Mouse (Mus musculus): ENCODE measurements at regions not wholly inside any gene's neighbourhood (a gene's known extent, or its start where the extent isn't known, plus 50 kb on each side); places are given as distances from the start of the nearest gene placed in this dataset.

DNA sequence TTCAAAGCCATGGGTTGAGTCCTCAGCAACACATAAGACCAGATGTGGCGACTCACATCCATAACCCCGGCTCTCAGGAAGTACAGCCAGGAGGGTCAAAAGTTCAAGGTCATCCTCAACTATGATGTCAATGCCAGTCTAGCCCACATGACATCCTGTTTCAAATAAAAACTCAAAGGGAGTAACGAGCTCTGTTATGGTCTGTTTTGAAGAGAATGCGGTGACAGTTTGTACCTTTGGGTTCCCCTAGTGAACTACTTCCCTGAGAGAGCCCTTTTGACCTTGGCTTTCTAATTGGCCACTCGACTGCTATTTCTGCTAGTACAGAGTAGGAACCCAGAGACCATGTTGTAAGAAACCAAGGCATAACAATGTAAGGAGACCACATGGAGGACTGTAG is 119.7 kb upstream of the Plekha5 start:
- no peak for DNase-seq (ENCODE audit: extremely low read depth, insufficient read length, low spot score)

DNA sequence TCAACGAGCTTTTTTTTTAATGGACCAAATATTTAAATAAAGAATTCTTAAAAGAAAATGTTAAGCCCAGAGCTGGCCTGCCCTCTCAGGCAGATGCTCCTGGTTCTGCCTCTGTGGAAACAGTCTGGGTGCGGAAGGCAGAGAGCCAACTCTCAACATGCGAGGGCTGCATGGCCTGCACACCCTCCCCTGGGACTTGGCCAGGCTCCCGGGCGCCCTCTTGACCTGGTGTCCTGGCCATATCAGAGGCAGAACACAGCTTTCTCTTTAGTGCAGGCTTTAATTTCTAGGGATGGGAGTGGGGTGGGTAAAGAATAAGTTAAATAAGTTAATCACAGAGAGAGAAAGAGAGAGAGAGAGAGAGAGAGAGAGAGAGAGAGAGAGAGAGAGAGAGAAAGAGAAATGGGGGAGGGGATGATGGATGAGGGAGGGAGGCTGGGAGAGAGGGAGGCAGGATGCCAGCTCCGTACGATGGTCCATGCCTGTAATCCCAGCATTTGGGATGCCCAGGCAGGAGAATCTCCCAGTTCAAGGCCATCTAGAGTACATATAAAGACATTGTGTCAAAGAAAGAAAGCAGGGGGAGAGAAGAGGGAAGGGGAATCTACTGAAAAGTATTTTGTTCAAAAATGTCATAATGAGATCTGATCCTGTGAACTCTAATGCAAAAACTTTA is 123.2 kb upstream of the Plekha5 start:
- no peak for DNase-seq (ENCODE audit: extremely low read depth, insufficient read length, low spot score)

DNA sequence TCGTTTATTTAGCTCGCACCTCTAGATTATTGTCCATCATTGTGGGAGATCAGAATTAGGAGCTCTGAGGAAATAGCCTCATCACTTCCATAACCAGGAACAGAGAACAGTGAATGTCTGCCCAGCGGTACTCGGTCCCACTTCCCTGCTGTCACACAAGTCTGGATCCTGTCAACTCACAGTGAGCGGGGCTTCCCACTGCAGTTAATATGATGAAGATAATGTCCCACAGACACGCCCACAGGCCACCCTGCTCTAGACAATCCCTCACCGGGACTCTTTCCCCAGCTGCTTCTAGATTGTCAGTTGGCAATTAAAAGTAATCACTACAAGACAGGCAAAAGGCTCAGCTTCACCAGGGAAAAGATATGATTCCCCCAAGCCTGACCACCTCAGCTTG is 124.2 kb upstream of the Plekha5 start:
- no peak for DNase-seq (ENCODE audit: extremely low read depth, insufficient read length, low spot score)

DNA sequence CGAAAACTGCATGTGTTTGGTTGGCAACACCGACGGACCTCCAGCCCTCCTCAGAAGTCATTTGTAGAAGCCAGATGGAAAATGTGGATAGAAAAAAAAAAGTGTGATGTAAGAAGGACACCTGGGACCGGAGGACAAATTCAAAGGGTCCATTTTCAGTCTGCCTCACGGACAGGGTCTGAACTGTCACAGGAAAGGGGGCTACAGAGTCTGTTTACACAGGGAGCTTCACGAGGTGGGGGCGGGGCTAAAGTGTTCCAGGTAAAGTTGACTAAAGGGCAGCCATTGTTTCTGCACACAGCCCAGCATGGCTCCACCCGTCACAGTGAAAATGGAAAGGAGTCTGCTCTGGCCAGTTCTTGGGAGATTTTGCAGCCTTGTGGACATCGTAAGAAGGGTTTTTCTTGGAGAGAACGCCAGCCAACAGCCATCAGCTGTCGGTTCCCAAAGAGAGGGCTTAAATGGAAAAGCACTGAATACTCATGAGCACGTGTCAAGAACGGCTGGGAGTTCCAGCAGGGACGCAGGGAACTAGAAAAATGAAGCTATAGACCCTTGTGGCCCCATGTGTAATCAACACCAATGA is 125.8 kb upstream of the Plekha5 start:
- no peak for DNase-seq (ENCODE audit: extremely low read depth, insufficient read length, low spot score)

DNA sequence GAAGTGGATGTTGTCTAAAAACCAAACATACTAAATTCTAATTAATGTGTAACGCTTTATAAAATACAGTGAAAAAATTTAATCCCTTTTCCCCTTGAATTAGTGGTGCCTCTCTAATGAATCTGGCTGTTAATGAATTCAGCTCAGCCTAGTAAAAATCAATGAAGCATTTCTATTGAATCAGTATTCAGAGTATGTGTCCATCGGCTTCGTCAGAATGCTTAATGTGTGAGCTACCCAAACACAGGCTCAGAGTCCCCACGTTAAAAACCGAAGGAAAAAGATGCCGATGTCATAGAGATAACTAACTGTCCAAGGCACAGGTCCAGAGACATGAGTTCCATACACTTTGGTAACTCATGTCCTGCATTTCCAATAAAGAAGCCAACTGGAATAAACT is 126.3 kb upstream of the Plekha5 start:
- no peak for DNase-seq (ENCODE audit: extremely low read depth, insufficient read length, low spot score)

DNA sequence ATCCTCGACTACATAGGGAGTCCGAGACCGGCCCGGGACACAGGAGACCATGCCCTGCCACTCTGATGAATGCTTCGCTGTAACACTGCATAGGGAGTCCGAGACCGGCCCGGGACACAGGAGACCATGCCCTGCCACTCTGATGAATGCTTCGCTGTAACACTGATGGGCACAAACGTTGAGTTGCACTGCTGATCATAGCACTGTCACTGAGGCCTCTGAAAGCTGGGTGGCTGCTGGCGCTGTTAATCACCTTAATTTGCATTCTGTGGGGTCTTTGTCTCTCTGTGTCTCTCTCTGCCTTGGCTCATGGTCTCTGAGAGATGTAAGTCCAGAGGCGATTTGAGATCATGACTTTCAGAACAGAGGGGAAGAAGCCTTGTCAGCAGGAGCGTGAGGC is 133.7 kb upstream of the Plekha5 start:
- no peak for DNase-seq (ENCODE audit: extremely low read depth, insufficient read length, low spot score)

DNA sequence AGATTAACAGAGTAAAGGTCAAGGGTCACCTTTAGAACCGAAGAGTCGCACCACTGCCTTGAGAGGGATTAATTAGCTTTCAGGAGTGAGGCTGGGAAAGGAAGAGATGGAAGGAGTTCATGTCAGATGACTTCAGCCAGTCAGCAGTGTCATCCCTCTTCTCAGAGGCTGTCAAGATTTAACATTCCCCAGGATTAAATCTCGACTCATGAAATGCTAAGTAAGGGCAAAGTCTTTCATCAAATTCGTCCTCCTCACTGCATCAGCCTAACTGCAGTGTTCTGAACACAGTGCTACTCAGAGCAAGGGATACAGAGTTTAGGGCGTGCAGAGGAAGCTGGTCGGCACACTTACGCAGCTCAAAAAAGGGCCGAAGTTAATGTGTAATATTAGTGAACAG is 135.1 kb upstream of the Plekha5 start:
- no peak for DNase-seq (ENCODE audit: extremely low read depth, insufficient read length, low spot score)

DNA sequence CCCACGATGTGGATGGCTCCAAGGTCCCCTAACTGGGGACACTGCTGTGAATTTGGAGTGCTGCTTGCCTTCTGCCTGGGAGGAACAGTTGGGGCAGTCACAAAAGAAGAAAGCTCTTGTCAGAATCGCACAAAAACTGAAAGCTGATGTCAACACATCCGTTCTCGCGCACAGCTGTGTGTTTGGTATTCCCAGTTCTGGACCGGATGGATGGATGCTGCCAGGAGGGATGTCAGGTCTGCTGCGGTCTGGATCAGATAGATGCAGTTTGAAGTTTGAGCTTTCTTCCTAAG is 141.6 kb upstream of the Plekha5 start:
- DNase-seq (ENCODE audit: extremely low read depth, insufficient read length, low spot score) = no peak

DNA sequence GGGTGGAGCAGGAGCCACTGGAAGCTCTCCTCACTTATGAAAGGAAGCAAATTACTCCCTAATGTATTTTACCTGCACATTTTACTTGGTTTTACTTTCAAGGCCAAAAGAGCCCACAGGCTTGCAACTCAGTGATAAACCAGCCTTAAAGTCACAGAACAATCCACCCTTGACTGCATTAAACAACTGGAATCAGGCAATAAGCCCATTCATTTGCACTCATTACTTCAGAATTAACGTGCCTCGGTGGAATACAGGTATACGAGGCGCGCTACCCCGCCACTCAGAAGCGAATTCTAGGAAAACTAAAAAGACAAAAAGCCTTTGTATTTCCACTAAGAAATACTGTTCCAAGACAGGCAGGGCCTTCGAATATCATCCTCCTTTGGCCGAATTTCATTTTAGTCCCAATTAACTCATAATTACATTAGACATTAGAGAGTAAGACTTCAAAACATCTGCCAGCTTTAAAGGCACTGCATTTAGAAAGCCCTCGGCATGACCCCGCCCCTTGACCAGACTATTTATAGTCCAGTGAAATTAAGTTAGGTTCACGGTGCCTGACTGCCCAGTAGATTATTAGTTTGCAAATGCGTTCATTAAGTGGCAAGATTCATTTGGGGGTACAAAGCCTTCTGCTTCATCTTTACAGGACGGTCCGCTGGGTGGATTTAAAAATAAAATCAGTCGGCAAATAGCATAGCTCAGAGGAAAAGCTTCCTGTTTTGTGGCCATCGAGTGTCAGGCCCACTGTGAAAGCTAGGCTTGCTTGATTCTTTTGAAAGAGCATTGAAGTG is 142.2 kb upstream of the Plekha5 start:
- no peak for DNase-seq (ENCODE audit: extremely low read depth, insufficient read length, low spot score)

DNA sequence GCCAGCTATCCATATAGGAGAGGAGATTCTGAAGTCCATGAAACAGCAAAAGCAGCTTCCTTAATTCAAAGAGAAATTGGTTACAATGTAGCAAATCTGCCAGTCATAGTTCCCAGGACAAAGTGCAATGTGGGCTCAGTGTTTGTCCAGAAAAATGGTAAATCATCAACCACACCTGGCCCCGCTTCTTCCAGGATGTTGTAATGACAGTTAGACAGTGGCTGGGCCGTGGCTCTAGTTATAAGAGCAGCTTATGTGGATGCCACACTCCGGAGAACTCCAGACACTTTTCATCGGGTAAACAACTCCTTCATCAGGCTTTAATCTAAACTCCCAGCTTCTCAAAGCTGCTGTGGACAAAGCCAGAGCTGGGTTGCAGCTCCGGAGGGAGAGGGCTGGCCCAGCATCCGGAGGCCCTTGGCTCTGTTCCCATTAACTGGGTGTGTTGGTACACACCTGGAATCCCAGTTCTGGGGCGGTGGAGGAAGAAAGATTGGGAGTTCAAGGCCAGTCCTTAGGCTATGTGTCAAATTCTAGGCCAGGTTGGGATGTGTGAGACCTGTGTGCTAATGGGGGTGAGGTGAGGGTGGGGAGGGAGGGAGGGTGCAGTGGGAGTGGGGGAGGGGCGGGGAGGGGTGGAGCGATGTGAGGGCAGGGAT is 142.9 kb upstream of the Plekha5 start:
- no peak for DNase-seq (ENCODE audit: extremely low read depth, insufficient read length, low spot score)

DNA sequence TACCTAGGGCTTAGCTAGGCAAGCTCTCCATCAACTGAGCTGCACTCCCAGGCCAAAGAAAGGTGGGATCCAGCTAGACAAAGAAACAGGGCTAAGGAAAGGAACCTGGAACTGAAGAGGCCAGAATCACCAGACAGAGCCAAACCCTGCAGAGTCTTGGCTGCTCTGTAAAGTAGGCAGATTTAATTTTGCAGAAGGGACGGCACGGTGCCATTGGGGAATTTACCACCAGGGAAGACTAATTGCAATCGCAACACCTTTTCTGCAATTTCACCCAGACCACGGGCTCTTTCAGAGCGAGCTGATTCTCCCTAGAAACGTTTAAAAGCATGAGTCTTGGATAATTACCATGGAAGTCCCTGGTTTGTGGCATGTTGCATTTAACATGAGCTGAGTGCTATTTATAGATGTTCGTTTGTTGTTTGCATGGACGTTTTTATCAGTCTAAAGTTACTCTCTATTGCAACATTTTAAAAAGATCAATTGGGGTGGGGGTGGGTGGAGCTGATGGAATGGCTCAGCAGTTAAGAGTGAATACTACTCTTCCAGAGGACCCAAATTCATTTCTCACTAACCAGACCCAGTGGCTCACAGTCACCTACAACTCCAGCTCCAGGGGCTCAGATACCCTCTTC is 144.0 kb upstream of the Plekha5 start:
- no peak for DNase-seq (ENCODE audit: extremely low read depth, insufficient read length, low spot score)

DNA sequence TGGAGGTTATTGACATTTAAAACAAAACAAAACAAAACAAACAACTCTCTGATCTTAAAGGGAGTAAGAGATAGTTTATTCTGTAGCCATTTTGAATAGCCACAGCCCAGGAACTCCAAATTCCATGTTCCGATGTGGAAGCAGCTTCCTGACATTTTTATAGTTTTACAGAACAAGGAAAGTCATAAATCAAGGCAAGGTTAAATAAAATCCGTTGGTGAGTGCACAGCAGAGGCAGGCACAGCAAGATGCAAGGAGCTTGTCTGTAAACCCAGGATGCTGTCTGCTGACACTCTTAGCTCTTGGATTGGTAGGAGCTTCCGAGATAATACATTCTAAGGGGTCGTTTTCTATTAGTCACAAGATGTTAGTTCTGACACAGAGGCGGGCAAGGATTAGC is 145.1 kb upstream of the Plekha5 start:
- no peak for DNase-seq (ENCODE audit: extremely low read depth, insufficient read length, low spot score)

DNA sequence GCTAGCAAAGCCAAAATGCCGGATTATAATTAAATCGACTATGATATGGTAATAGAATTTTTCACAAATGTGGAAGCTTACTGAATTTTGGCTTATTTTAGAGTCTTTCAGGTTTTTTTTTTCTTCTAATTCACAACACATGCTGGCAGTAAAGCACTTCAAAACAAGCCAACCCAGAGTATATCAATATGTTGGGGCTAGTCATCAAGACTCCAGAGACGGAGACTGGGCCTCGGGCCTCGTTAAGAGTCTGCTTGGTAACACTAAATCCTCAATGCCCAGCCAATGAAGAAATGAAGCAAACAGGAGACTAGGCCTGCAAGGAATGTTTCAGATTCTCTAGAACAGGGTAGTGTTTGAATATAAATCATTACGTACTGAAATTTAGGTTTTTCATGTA is 153.3 kb upstream of the Plekha5 start:
- DNase-seq (ENCODE audit: extremely low read depth, insufficient read length, low spot score) = no peak

DNA sequence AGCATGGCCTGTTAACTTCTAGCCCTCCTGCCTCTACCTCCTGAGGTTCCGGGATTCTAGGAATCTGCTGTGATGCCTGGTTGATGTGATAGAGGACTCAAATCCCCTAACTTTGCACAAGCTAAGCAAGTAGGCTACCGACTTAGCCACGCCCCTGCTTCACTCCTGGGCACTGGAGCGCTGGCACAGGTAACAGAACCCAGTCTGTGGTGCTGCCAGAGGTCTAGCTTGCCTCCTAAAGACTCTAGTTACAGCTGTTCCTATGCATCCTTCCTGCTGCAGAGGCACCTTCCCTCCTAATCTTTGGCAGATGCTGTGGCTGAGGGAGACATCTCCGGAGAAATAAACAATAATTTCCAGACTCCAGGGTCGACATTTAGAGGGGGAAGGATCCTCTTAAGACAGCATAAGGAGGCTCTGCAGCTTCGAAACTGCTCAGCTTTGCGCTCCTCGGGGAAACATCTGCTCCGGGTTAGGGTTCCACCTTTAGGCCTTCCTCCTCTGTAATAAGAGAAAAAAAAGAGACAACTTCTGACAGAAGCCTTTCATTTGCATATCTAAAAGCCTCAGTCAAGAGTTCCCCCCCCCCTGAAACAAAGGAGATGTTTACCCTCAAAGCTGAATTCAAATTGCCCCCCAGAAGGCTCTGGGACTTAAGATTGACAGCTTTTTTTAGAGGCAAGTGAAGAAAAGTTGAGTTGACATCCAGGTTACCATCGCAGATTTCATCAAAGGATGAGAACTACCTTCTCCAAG is 155.4 kb upstream of the Plekha5 start:
- no peak for DNase-seq (ENCODE audit: extremely low read depth, insufficient read length, low spot score)

DNA sequence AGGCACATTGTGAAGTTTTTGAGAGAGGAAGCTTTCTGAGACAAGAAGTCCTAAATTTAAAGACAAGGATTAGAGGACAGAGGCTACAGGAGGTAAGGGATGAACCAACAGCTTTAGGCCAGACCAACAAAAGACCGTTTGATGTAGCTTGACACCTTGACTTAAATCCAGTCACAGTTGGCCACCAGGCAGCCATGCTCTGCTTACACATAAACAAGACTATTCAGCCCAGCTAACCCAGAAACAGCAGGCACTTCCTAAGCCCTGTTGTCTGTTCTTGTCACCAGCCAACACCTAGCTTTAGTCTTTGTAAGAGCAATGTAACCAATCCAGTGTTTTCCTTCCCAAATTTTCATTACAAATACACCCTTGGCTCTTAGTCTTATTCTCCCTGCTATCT is 159.9 kb upstream of the Plekha5 start:
- no peak for DNase-seq (ENCODE audit: extremely low read depth, insufficient read length, low spot score)

DNA sequence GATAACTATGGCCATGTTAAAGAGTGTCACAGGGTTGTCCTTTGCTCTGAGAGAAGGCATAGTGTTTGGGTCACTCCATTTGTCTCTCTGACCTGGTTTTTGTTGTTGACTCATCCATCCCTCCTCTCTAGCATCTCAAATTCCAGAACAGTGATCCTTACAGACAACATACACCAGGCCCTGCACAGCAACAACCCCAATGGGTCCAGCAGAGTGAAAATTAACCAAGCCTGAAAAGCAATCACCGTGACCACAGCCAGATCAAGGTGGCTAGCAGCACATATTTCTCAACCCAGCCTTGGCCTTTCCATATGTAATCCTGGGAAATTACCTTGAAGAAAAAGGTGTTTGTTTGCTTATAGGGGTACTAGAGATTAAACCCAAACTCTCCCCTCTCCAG is 162.0 kb upstream of the Plekha5 start:
- no peak for DNase-seq (ENCODE audit: extremely low read depth, insufficient read length, low spot score)

DNA sequence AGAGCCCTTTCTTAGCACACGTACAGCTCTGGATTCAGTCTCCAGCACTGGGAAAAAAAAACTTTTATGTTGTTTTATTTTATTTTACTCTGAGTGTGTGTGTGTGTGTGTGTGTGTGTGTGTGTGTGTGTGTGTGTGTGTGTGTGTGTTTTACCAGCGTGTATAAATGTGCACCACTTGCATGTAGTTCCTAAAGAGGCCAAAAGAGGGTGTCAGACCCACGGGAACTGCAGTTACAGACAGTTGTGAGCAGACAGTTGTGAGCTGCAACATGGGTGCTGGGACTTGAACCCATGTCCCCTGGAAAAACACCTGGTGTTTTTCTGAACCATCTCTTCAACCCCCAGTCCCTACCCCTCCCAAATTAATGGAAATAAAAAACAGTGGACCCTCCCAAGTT is 165.1 kb upstream of the Plekha5 start:
- DNase-seq (ENCODE audit: extremely low read depth, insufficient read length, low spot score) = no peak

DNA sequence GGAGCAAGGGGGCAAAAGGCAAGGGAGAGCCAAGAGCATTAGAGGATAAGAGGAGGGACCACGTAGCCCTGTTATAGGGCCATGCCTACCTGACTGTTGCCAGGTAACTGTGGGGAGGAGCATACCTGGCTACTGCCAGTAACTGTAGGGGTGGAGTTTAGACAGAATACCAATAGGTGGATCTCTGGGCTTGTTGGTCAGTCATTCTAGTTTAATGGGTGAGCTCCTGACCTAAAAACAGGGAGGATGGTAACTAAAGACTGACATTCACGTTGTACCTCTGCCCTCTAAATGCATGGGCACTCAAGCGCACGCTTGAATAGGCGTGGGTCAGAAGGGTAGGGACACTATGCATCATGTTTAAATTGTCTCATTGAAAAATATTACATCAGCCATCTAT is 165.8 kb upstream of the Plekha5 start:
- DNase-seq (ENCODE audit: extremely low read depth, insufficient read length, low spot score) = no peak

DNA sequence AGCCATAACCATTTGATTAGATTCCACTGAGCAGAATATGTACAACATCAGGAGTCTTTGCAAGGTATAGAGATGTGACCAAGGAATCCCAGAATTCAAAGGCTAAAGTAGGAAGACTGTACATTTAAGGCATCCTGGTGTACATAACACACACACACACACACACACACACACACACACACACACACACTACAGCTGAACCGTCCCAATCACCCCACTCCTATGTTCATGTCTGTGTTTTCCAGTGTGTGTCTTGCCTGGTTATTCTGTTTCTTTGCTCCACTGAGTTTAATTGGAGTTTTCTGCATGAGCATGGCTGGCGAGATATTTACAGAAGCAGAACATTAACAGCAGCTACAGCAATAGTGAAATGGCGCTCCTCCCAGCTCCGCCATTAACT is 172.3 kb upstream of the Plekha5 start:
- no peak for DNase-seq (ENCODE audit: extremely low read depth, insufficient read length, low spot score)

DNA sequence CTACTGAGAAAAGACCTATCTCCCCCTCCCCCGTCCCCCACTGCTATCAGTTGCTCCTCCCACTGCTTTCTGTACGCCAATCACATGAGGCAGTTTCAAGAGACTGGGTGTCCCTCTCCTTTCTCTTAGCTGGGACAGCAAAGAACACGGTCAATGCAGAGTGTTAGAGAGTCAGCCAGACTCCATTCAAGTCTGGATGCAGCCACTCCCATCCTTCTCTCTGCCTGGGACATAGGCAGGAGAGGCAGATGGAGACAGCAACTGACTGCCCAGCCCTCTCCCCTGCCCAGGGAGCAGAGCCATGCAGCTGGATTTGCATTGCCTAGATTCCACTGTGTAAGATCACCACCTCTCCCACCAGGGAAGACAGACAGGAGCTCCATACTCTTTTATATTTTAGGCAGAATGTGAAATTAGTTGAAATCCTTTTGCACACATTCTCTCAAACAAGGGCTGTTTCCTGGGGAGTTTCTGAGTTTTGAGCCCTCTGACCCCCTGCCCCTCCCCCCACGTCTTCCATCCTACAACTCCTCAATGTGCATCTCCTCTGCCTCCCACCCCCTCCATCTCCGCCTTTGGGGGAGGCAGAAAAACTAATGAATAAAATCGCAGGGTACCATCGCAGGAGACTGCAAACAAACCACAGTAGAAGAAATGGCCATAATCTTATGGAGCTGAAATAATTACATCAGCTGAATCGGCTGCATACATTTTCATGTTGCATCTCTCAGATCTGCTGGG is 180.3 kb upstream of the Plekha5 start:
- no peak for DNase-seq (ENCODE audit: extremely low read depth, insufficient read length, low spot score)

All from 3134 (cell line).